Mouse (Mus musculus) kidney, embryonic 16.5 days (tissue): ENCODE data around the gene Ints4. TPM values are rescaled to one million over a fixed set of nuclear protein-coding genes. Genes with fewer than 3 reads are reported as not detected.
"Not testable (repeated sequence)": the region's sequence is repeated elsewhere in the genome, so short reads cannot be mapped to it uniquely, and the experiment has no call there.

Experiments used
- ATAC-seq: fragments of 200-750 bp; cut with Nextera tagmentation; 2 replicates; pipeline ENCODE4 v1.8.0; 2017; ENCODE audit warnings: moderate TSS enrichment; ENCODE audit not compliant: low FRiP score, low TSS enrichment
- H3K27ac ChIP-seq: fragments of 300-500 bp; sonication (generic); 2 replicates; pipeline ENCODE4 v1.5.1; 2014; ENCODE audit warnings: low read length
- H3K27me3 ChIP-seq: fragments of 300-500 bp; sonication (generic); 2 replicates; pipeline ENCODE4 v1.6.1; 2014; ENCODE audit warnings: low read length, control low read depth, mixed read lengths; ENCODE audit not compliant: insufficient read depth
- H3K36me3 ChIP-seq: fragments of 300-500 bp; sonication (generic); 2 replicates; pipeline ENCODE4 v1.6.1; 2014; ENCODE audit warnings: low read length, control low read depth, mixed read lengths; ENCODE audit not compliant: insufficient read depth
- H3K4me1 ChIP-seq: fragments of 300-500 bp; sonication (generic); 2 replicates; pipeline ENCODE4 v1.6.1; 2014; ENCODE audit warnings: low read length, control low read depth, mixed read lengths; ENCODE audit not compliant: insufficient read depth
- H3K4me2 ChIP-seq: fragments of 300-500 bp; sonication (generic); replicated peaks from 2 replicates; pipeline ENCODE4 v1.6.1; 2014; ENCODE audit warnings: low read depth, low read length
- H3K4me3 ChIP-seq: fragments of 300-500 bp; sonication (generic); 2 replicates; pipeline ENCODE4 v1.5.1; 2014; ENCODE audit warnings: mild to moderate bottlenecking, low read length
- H3K9ac ChIP-seq: fragments of 300-500 bp; sonication (generic); replicated peaks from 2 replicates; pipeline ENCODE4 v1.6.1; 2014; ENCODE audit warnings: low read length
- H3K9me3 ChIP-seq: fragments of 300-500 bp; sonication (generic); 2 replicates; pipeline ENCODE4 v1.6.1; 2016; ENCODE audit warnings: low read length, control low read depth
- WGBS: fragments of 180-500 bp; shearing (Covaris S2); extraction: QIAGEN DNeasy Blood & Tissue Kit; methylation state at CpG from one replicate; pipeline ENCODE4 v1.1.7; 2014; 5-methylcytosine and 5-hydroxymethylcytosine counted together
- polyA plus RNA-seq: library from polyadenylated mRNA; unstranded; fragments of >200 nt; fragmentation: Nextera tagmentation; extraction: Ambion mirVana; gene quantifications from 2 replicates; pipeline ENCODE4 v1.2.1, GENCODE M21; 2015

The Ints4 gene
- 59.2 and 60.4 TPM in 2 replicates for polyA plus RNA-seq

- H3K4me1 ChIP-seq, result peaks cover 17% of the 10 kb centered on the region
- ATAC-seq, result peak; percentile 99
- peaks cover 9% of the 10 kb centered on the region; the same call in 1 of the 2 replicates for H3K36me3 ChIP-seq
- peak within 1 kb of the TSS; percentile 65 for H3K4me2 ChIP-seq
- no peaks in the 10 kb centered on the region for H3K9me3 ChIP-seq
- no peaks in the 10 kb centered on the region for H3K27me3 ChIP-seq
- under 1% methylated on average over 24 of the region's 24 CpGs for WGBS
- peak within 1 kb of the TSS; percentile 84 for H3K9ac ChIP-seq
- peak within 1 kb of the TSS; percentile 79 for H3K27ac ChIP-seq
- peak within 1 kb of the TSS; percentile 87 for H3K4me3 ChIP-seq
Observed at GRCm38 (mm10) chr7:97480821-97481339, at the start of gene Ints4. Gene Ints4, plus strand, starts transcription at chr7:97480956.

GRCm38 (mm10) chr7:97433517-97433916, 47.2 kb upstream of the Ints4 start:
- not testable (repeated sequence) for H3K9ac ChIP-seq, ATAC-seq, H3K36me3 ChIP-seq, H3K9me3 ChIP-seq, H3K27me3 ChIP-seq, H3K4me2 ChIP-seq, H3K4me1 ChIP-seq, H3K27ac ChIP-seq, H3K4me3 ChIP-seq
- 70% methylated on average over 3 of the region's 3 CpGs for WGBS

- Histone ChIP-seq H3K4me2 (no peak overlapping the region), H3K4me1 (peaks cover 6% of the 10 kb centered on the region; the same call in 1 of the 2 replicates), H3K36me3 (no peaks in the 10 kb centered on the region), H3K27me3 (no peaks in the 10 kb centered on the region), H3K9ac (no peak overlapping the region), H3K27ac (no peak overlapping the region), H3K4me3 (no peak overlapping the region), H3K9me3 (no peaks in the 10 kb centered on the region)
- WGBS, result 80% methylated on average over 10 of the region's 10 CpGs
- no peak for ATAC-seq
Observed at GRCm38 (mm10) chr7:97434517-97434916, 46.2 kb upstream of the Ints4 start.

GRCm38 (mm10) chr7:97438986-97439385, 41.8 kb upstream of the Ints4 start:
- Histone ChIP-seq H3K9me3 (no peaks in the 10 kb centered on the region), H3K27ac (no peak overlapping the region), H3K4me1 (no peaks in the 10 kb centered on the region), H3K27me3 (no peaks in the 10 kb centered on the region), H3K36me3 (no peaks in the 10 kb centered on the region), H3K4me2 (no peak overlapping the region), H3K4me3 (no peak overlapping the region), H3K9ac (no peak overlapping the region)
- no peak for ATAC-seq

- Histone ChIP-seq H3K4me1 (no peaks in the 10 kb centered on the region), H3K36me3 (no peaks in the 10 kb centered on the region), H3K27ac (0 out of 2 replicates have a peak overlapping the region, but pooled peaks have one; percentile 4), H3K4me2 (no peak overlapping the region), H3K9me3 (0 out of 2 replicates have a peak, but pooled peaks cover 6% of the 10 kb centered on the region), H3K9ac (no peak overlapping the region), H3K4me3 (no peak overlapping the region), H3K27me3 (no peaks in the 10 kb centered on the region)
- ATAC-seq, result peak; percentile 73; the same call in 1 of the 2 replicates
- 23% methylated on average over 6 of the region's 6 CpGs for WGBS
Observed at GRCm38 (mm10) chr7:97446171-97446925, 34.4 kb upstream of the Ints4 start.

- H3K4me2 ChIP-seq, result no peak overlapping the region
- no peak for ATAC-seq
- H3K27ac ChIP-seq, result 0 out of 2 replicates have a peak overlapping the region, but pooled peaks have one; percentile 26
- no peak overlapping the region for H3K4me3 ChIP-seq
- no peaks in the 10 kb centered on the region for H3K27me3 ChIP-seq
- H3K9me3 ChIP-seq, result 0 out of 2 replicates have a peak, but pooled peaks cover 6% of the 10 kb centered on the region
- H3K4me1 ChIP-seq, result no peaks in the 10 kb centered on the region
- no peak overlapping the region for H3K9ac ChIP-seq
- WGBS, result 62% methylated on average over 6 of the region's 6 CpGs
- H3K36me3 ChIP-seq, result no peaks in the 10 kb centered on the region
Observed at GRCm38 (mm10) chr7:97447050-97447531, 33.7 kb upstream of the Ints4 start.

- H3K27me3 ChIP-seq, H3K4me1 ChIP-seq, H3K4me3 ChIP-seq, H3K9ac ChIP-seq, H3K27ac ChIP-seq, H3K9me3 ChIP-seq, ATAC-seq, H3K36me3 ChIP-seq, H3K4me2 ChIP-seq: not testable (repeated sequence)
- WGBS, result 70% methylated on average over 2 of the region's 2 CpGs
Observed at GRCm38 (mm10) chr7:97451023-97451422, 29.7 kb upstream of the Ints4 start, which contains the start of gene Kctd14. Gene Kctd14, plus strand, starts transcription at chr7:97451323.

GRCm38 (mm10) chr7:97452196-97452595, 28.6 kb upstream of the Ints4 start:
- Histone ChIP-seq H3K4me2 (no peak overlapping the region), H3K4me3 (no peak overlapping the region), H3K36me3 (no peaks in the 10 kb centered on the region), H3K9ac (no peak overlapping the region), H3K27ac (no peak overlapping the region), H3K9me3 (0 out of 2 replicates have a peak, but pooled peaks cover 6% of the 10 kb centered on the region), H3K4me1 (peaks cover 9% of the 10 kb centered on the region), H3K27me3 (no peaks in the 10 kb centered on the region)
- no peak for ATAC-seq
- WGBS, result 79% methylated on average over 6 of the region's 6 CpGs

- H3K9ac ChIP-seq, result peak overlapping the region; percentile 66
- 0 out of 2 replicates have a peak overlapping the region, but pooled peaks have one; percentile 23 for H3K27ac ChIP-seq
- H3K4me3 ChIP-seq, result peak overlapping the region; percentile 55
- H3K9me3 ChIP-seq, result 0 out of 2 replicates have a peak, but pooled peaks cover 6% of the 10 kb centered on the region
- H3K4me2 ChIP-seq, result peak overlapping the region; percentile 96
- under 1% methylated on average over 27 of the region's 27 CpGs for WGBS
- H3K4me1 ChIP-seq, result peaks cover 9% of the 10 kb centered on the region
- peak; percentile 87 for ATAC-seq
- no peaks in the 10 kb centered on the region for H3K36me3 ChIP-seq
- H3K27me3 ChIP-seq, result no peaks in the 10 kb centered on the region
Observed at GRCm38 (mm10) chr7:97453141-97453921, 27.4 kb upstream of the Ints4 start.
